Mouse (Mus musculus) CH12.LX (cell line): Measurements from ENCODE around the gene Sf3b2.

Experiments used
- CTCF ChIP-seq, 2 experiments: IDR thresholded peaks in 1 of 2; conservative IDR thresholded peaks in 1 of 2; 2 replicates each; pipeline ENCODE4 v1.5.1; 2011 to 2012; ENCODE audit warnings: low read depth in 2 of 2, low read length in 2 of 2, improper control_type of control experiment in 1 of 2, inconsistent platforms in 1 of 2, mild to moderate bottlenecking in 1 of 2, moderate library complexity in 1 of 2
- ETS1 ChIP-seq: conservative IDR thresholded peaks from 2 replicates; pipeline ENCODE4 v1.6.1; 2012; ENCODE audit warnings: low read depth, mild to moderate bottlenecking, inconsistent platforms, low read length, improper control_type of control experiment, moderate library complexity
- KAT2A ChIP-seq: IDR thresholded peaks from 2 replicates; pipeline ENCODE4 v1.6.1; 2012; ENCODE audit warnings: low read length, improper control_type of control experiment, inconsistent platforms; ENCODE audit not compliant: insufficient replicate concordance
- MAFK ChIP-seq: IDR thresholded peaks from 2 replicates; pipeline ENCODE4 v1.6.1; 2011; ENCODE audit warnings: low read length, improper control_type of control experiment; ENCODE audit not compliant: insufficient replicate concordance
- MXI1 ChIP-seq: IDR thresholded peaks from 2 replicates; pipeline ENCODE4 v1.6.1; 2011; ENCODE audit warnings: mild to moderate bottlenecking, low read depth, low read length, improper control_type of control experiment
- MYC ChIP-seq: IDR thresholded peaks from 2 replicates; pipeline ENCODE4 v1.6.1; 2011; ENCODE audit warnings: low read depth, mild to moderate bottlenecking, improper control_type of control experiment, low read length
- POLR2A ChIP-seq: IDR thresholded peaks from 2 replicates; pipeline ENCODE4 v1.6.1; 2011; ENCODE audit warnings: low read depth, mild to moderate bottlenecking, improper control_type of control experiment, low read length
- POLR2AphosphoS2 ChIP-seq: IDR thresholded peaks from 2 replicates; pipeline ENCODE4 v1.6.1; 2011; ENCODE audit warnings: low read depth, low read length, improper control_type of control experiment
- RCOR1 ChIP-seq: conservative IDR thresholded peaks from 2 replicates; pipeline ENCODE4 v1.6.1; 2012; ENCODE audit warnings: low read depth, mild to moderate bottlenecking, inconsistent platforms, low read length, improper control_type of control experiment
- TBP ChIP-seq: conservative IDR thresholded peaks from 2 replicates; pipeline ENCODE4 v1.6.1; 2011; ENCODE audit warnings: low read depth, low read length, improper control_type of control experiment
- UBTF ChIP-seq: IDR thresholded peaks from 2 replicates; pipeline ENCODE4 v1.6.1; 2012; ENCODE audit warnings: low read depth, mild to moderate bottlenecking, inconsistent platforms, low read length, improper control_type of control experiment, moderate library complexity
- ZMIZ1 ChIP-seq: IDR thresholded peaks from 2 replicates; pipeline ENCODE4 v1.6.1; 2012; ENCODE audit warnings: low read depth, mild to moderate bottlenecking, inconsistent platforms, low read length, improper control_type of control experiment
- ZNF384 ChIP-seq: IDR thresholded peaks from 2 replicates; pipeline ENCODE4 v1.6.1; 2012; ENCODE audit warnings: low read depth, low read length, improper control_type of control experiment, inconsistent platforms

GRCm38 (mm10) chr19:5327970-5328369, 32.7 kb upstream of the Sf3b2 start:
- TF ChIP-seq POLR2A = no peak
- TF ChIP-seq CTCF (conservative IDR thresholded peaks at IDR 0.05 in 1 of 2, IDR thresholded peaks at IDR 0.05 in 1 of 2; ENCODE audit: low read depth in 2 of 2, low read length in 2 of 2) = no peak
- TF ChIP-seq ZNF384 = no peak
- no peak for TF ChIP-seq KAT2A
- TF ChIP-seq POLR2AphosphoS2 = no peak
- TF ChIP-seq MAFK = no peak
- TF ChIP-seq TBP = no peak
- no peak for TF ChIP-seq MYC
- no peak for TF ChIP-seq ETS1
- no peak for TF ChIP-seq UBTF
- no peak for TF ChIP-seq ZMIZ1
- no peak for TF ChIP-seq RCOR1
- TF ChIP-seq MXI1 = no peak
